Mouse (Mus musculus): Measurements from ENCODE around the gene Ddost. TPM values are rescaled to one million over a fixed set of nuclear protein-coding genes. Genes with fewer than 3 reads are reported as not detected.

Gene Ddost
- polyA plus RNA-seq, 1 experiment from 2014 or later = 232 TPM

- Histone ChIP-seq H3K27me3 (replicated peaks; ENCODE audit: control insufficient read depth, insufficient read depth, low read length) (no peaks in the 10 kb centered on the region), H3K4me2 (ENCODE audit: low read length) (no peak overlapping the region), H3K4me1 (ENCODE audit: control insufficient read depth, insufficient read depth, low read depth, low read length) (no peaks in the 10 kb centered on the region), H3K9ac (ENCODE audit: low read depth, low read length) (peak overlapping the region; percentile 19; the same call in 1 of the 2 replicates), H3K27ac (ENCODE audit: low read depth, low read length) (no peak overlapping the region), H3K36me3 (ENCODE audit: control insufficient read depth, insufficient read depth, low read length) (no peaks in the 10 kb centered on the region), H3K9me3 (ENCODE audit: control insufficient read depth, low read length) (no peaks in the 10 kb centered on the region), H3K4me3 (ENCODE audit: low read length) (no peak overlapping the region)
- WGBS = 62% methylated on average over 8 of the region's 8 CpGs
- no peak for ATAC-seq
Observed at GRCm38 (mm10) chr4:138341393-138341792, 36.9 kb downstream of the Ddost start.

- no peaks in the 10 kb centered on the region for H3K9me3 ChIP-seq (ENCODE audit: control insufficient read depth, low read length)
- no peaks in the 10 kb centered on the region for H3K4me1 ChIP-seq (ENCODE audit: control insufficient read depth, insufficient read depth, low read depth, low read length)
- no peaks in the 10 kb centered on the region for H3K27me3 ChIP-seq (replicated peaks; ENCODE audit: control insufficient read depth, insufficient read depth, low read length)
- 65% methylated on average over 7 of the region's 7 CpGs for WGBS
- no peak overlapping the region for H3K4me3 ChIP-seq (ENCODE audit: low read length)
- H3K4me2 ChIP-seq (ENCODE audit: low read length) = no peak overlapping the region
- H3K36me3 ChIP-seq (ENCODE audit: control insufficient read depth, insufficient read depth, low read length) = no peaks in the 10 kb centered on the region
- no peak for ATAC-seq
- H3K27ac ChIP-seq (ENCODE audit: low read depth, low read length) = no peak overlapping the region
- H3K9ac ChIP-seq (ENCODE audit: low read depth, low read length) = no peak overlapping the region
Observed at GRCm38 (mm10) chr4:138342048-138342447, 37.5 kb downstream of the Ddost start.

- H3K4me1 ChIP-seq (ENCODE audit: control insufficient read depth, insufficient read depth, low read depth, low read length) = no peaks in the 10 kb centered on the region
- no peak overlapping the region for H3K4me2 ChIP-seq (ENCODE audit: low read length)
- no peaks in the 10 kb centered on the region for H3K36me3 ChIP-seq (ENCODE audit: control insufficient read depth, insufficient read depth, low read length)
- ATAC-seq = no peak
- H3K9ac ChIP-seq (ENCODE audit: low read depth, low read length) = no peak overlapping the region
- no peaks in the 10 kb centered on the region for H3K9me3 ChIP-seq (ENCODE audit: control insufficient read depth, low read length)
- WGBS = 91% methylated on average over 6 of the region's 6 CpGs
- no peaks in the 10 kb centered on the region for H3K27me3 ChIP-seq (replicated peaks; ENCODE audit: control insufficient read depth, insufficient read depth, low read length)
- H3K4me3 ChIP-seq (ENCODE audit: low read length) = no peak overlapping the region
- H3K27ac ChIP-seq (ENCODE audit: low read depth, low read length) = no peak overlapping the region
Observed at GRCm38 (mm10) chr4:138342778-138343177, 38.2 kb downstream of the Ddost start.

GRCm38 (mm10) chr4:138343341-138343837 lies 38.9 kb downstream of the Ddost start:
- H3K4me3 ChIP-seq (ENCODE audit: low read length) = no peak overlapping the region
- no peaks in the 10 kb centered on the region for H3K4me1 ChIP-seq (ENCODE audit: control insufficient read depth, insufficient read depth, low read depth, low read length)
- H3K27ac ChIP-seq (ENCODE audit: low read depth, low read length) = no peak overlapping the region
- 60% methylated on average over 10 of the region's 10 CpGs for WGBS
- no peak overlapping the region for H3K4me2 ChIP-seq (ENCODE audit: low read length)
- H3K9ac ChIP-seq (ENCODE audit: low read depth, low read length) = no peak overlapping the region
- no peak for ATAC-seq
- H3K36me3 ChIP-seq (ENCODE audit: control insufficient read depth, insufficient read depth, low read length) = no peaks in the 10 kb centered on the region
- H3K9me3 ChIP-seq (ENCODE audit: control insufficient read depth, low read length) = no peaks in the 10 kb centered on the region
- H3K27me3 ChIP-seq (replicated peaks; ENCODE audit: control insufficient read depth, insufficient read depth, low read length) = no peaks in the 10 kb centered on the region

GRCm38 (mm10) chr4:138344891-138345545 lies 40.5 kb downstream of the Ddost start:
- H3K4me3 ChIP-seq (ENCODE audit: low read length) = no peak overlapping the region
- H3K9ac ChIP-seq (ENCODE audit: low read depth, low read length) = no peak overlapping the region
- no peaks in the 10 kb centered on the region for H3K9me3 ChIP-seq (ENCODE audit: control insufficient read depth, low read length)
- no peak for ATAC-seq
- no peaks in the 10 kb centered on the region for H3K36me3 ChIP-seq (ENCODE audit: control insufficient read depth, insufficient read depth, low read length)
- no peak overlapping the region for H3K27ac ChIP-seq (ENCODE audit: low read depth, low read length)
- H3K4me2 ChIP-seq (ENCODE audit: low read length) = no peak overlapping the region
- H3K4me1 ChIP-seq (ENCODE audit: control insufficient read depth, insufficient read depth, low read depth, low read length) = no peaks in the 10 kb centered on the region
- WGBS = 64% methylated on average over 9 of the region's 9 CpGs
- H3K27me3 ChIP-seq (replicated peaks; ENCODE audit: control insufficient read depth, insufficient read depth, low read length) = no peaks in the 10 kb centered on the region

- no peaks in the 10 kb centered on the region for H3K9me3 ChIP-seq (ENCODE audit: control insufficient read depth, low read length)
- no peak overlapping the region for H3K4me2 ChIP-seq (ENCODE audit: low read length)
- WGBS = 60% methylated on average over 1 of the region's 1 CpGs
- ATAC-seq = no peak
- H3K36me3 ChIP-seq (ENCODE audit: control insufficient read depth, insufficient read depth, low read length) = no peaks in the 10 kb centered on the region
- H3K27ac ChIP-seq (ENCODE audit: low read depth, low read length) = no peak overlapping the region
- no peak overlapping the region for H3K4me3 ChIP-seq (ENCODE audit: low read length)
- H3K27me3 ChIP-seq (replicated peaks; ENCODE audit: control insufficient read depth, insufficient read depth, low read length) = no peaks in the 10 kb centered on the region
- H3K9ac ChIP-seq (ENCODE audit: low read depth, low read length) = no peak overlapping the region
- H3K4me1 ChIP-seq (ENCODE audit: control insufficient read depth, insufficient read depth, low read depth, low read length) = no peaks in the 10 kb centered on the region
Observed at GRCm38 (mm10) chr4:138347280-138347679, 42.8 kb downstream of the Ddost start.

GRCm38 (mm10) chr4:138348716-138349115 lies 44.2 kb downstream of the Ddost start:
- H3K36me3 ChIP-seq (ENCODE audit: control insufficient read depth, insufficient read depth, low read length) = no peaks in the 10 kb centered on the region
- no peaks in the 10 kb centered on the region for H3K27me3 ChIP-seq (replicated peaks; ENCODE audit: control insufficient read depth, insufficient read depth, low read length)
- H3K4me2 ChIP-seq (ENCODE audit: low read length) = no peak overlapping the region
- no peak overlapping the region for H3K9ac ChIP-seq (ENCODE audit: low read depth, low read length)
- ATAC-seq = no peak
- H3K4me3 ChIP-seq (ENCODE audit: low read length) = no peak overlapping the region
- H3K27ac ChIP-seq (ENCODE audit: low read depth, low read length) = no peak overlapping the region
- WGBS = 82% methylated on average over 7 of the region's 7 CpGs
- H3K9me3 ChIP-seq (ENCODE audit: control insufficient read depth, low read length) = no peaks in the 10 kb centered on the region
- no peaks in the 10 kb centered on the region for H3K4me1 ChIP-seq (ENCODE audit: control insufficient read depth, insufficient read depth, low read depth, low read length)

GRCm38 (mm10) chr4:138351821-138352220 lies 47.3 kb downstream of the Ddost start:
- Histone ChIP-seq H3K27me3 (replicated peaks; ENCODE audit: control insufficient read depth, insufficient read depth, low read length) (no peaks in the 10 kb centered on the region), H3K9me3 (ENCODE audit: control insufficient read depth, low read length) (no peaks in the 10 kb centered on the region), H3K4me1 (ENCODE audit: control insufficient read depth, insufficient read depth, low read depth, low read length) (no peaks in the 10 kb centered on the region), H3K4me3 (ENCODE audit: low read length) (no peak overlapping the region), H3K4me2 (ENCODE audit: low read length) (no peak overlapping the region), H3K36me3 (ENCODE audit: control insufficient read depth, insufficient read depth, low read length) (no peaks in the 10 kb centered on the region), H3K9ac (ENCODE audit: low read depth, low read length) (no peak overlapping the region), H3K27ac (ENCODE audit: low read depth, low read length) (no peak overlapping the region)
- WGBS = 88% methylated on average over 5 of the region's 5 CpGs
- ATAC-seq = no peak

GRCm38 (mm10) chr4:138352692-138353091 lies 48.2 kb downstream of the Ddost start:
- Histone ChIP-seq H3K27me3 (replicated peaks; ENCODE audit: control insufficient read depth, insufficient read depth, low read length) (no peaks in the 10 kb centered on the region), H3K4me2 (ENCODE audit: low read length) (no peak overlapping the region), H3K9me3 (ENCODE audit: control insufficient read depth, low read length) (no peaks in the 10 kb centered on the region), H3K27ac (ENCODE audit: low read depth, low read length) (no peak overlapping the region), H3K9ac (ENCODE audit: low read depth, low read length) (no peak overlapping the region), H3K36me3 (ENCODE audit: control insufficient read depth, insufficient read depth, low read length) (no peaks in the 10 kb centered on the region), H3K4me1 (ENCODE audit: control insufficient read depth, insufficient read depth, low read depth, low read length) (no peaks in the 10 kb centered on the region), H3K4me3 (ENCODE audit: low read length) (no peak overlapping the region)
- 89% methylated on average over 6 of the region's 6 CpGs for WGBS
- no peak for ATAC-seq
